Mouse (Mus musculus) common myeloid progenitor, adult 5-6 weeks (primary cell): Measurements from ENCODE around the gene Thsd4. TPM values are rescaled to one million over a fixed set of nuclear protein-coding genes. Genes with fewer than 3 reads are reported as not detected.

Experiments used
- ATAC-seq: replicated peaks from 2 replicates; pipeline ENCODE4 v1.8.0; 2016; ENCODE audit warnings: low read depth, mild to moderate bottlenecking, moderate TSS enrichment, inconsistent platforms; ENCODE audit not compliant: poor library complexity, severe bottlenecking
- total RNA-seq: library from RNA; stranded (forward); fragments of 200-1000, 187-1606 nt; gene quantifications from 2 replicates; pipeline ENCODE4 v1.2.3, GENCODE M21; 2017

Gene Thsd4
- total RNA-seq, 1 experiment from 2014 or later, result 0.32 TPM

GRCm38 (mm10) chr9:60234233-60235115 lies 287.4 kb downstream of the Thsd4 start:
- no peak for ATAC-seq

- no peak for ATAC-seq
Observed at GRCm38 (mm10) chr9:60231981-60232881, 289.6 kb downstream of the Thsd4 start.

- ATAC-seq, result no peak
Observed at GRCm38 (mm10) chr9:60229496-60229895, 292.4 kb downstream of the Thsd4 start.

- no peak for ATAC-seq
Observed at GRCm38 (mm10) chr9:60227727-60228126, 294.1 kb downstream of the Thsd4 start.

- no peak for ATAC-seq
Observed at GRCm38 (mm10) chr9:60226679-60227078, 295.2 kb downstream of the Thsd4 start.

GRCm38 (mm10) chr9:60226155-60226554 lies 295.7 kb downstream of the Thsd4 start:
- ATAC-seq, result no peak

- ATAC-seq, result no peak
Observed at GRCm38 (mm10) chr9:60225453-60225852, 296.4 kb downstream of the Thsd4 start.

GRCm38 (mm10) chr9:60224039-60224695 lies 297.7 kb downstream of the Thsd4 start:
- no peak for ATAC-seq

GRCm38 (mm10) chr9:60220431-60220830 lies 301.4 kb downstream of the Thsd4 start:
- ATAC-seq, result no peak

- no peak for ATAC-seq
Observed at GRCm38 (mm10) chr9:60218396-60218795, 303.4 kb downstream of the Thsd4 start.

- no peak for ATAC-seq
Observed at GRCm38 (mm10) chr9:60216029-60216428, 305.8 kb downstream of the Thsd4 start.

GRCm38 (mm10) chr9:60213111-60213510 lies 308.7 kb downstream of the Thsd4 start:
- ATAC-seq, result no peak

- ATAC-seq, result no peak
Observed at GRCm38 (mm10) chr9:60208843-60209242, 313.0 kb downstream of the Thsd4 start.

GRCm38 (mm10) chr9:60203141-60203540 lies 318.7 kb downstream of the Thsd4 start:
- no peak for ATAC-seq

- no peak for ATAC-seq
Observed at GRCm38 (mm10) chr9:60200436-60200835, 321.4 kb downstream of the Thsd4 start.

- no peak for ATAC-seq
Observed at GRCm38 (mm10) chr9:60198530-60199200, 323.2 kb downstream of the Thsd4 start.

- ATAC-seq, result no peak
Observed at GRCm38 (mm10) chr9:60195502-60195901, 326.3 kb downstream of the Thsd4 start.

- no peak for ATAC-seq
Observed at GRCm38 (mm10) chr9:60194905-60195304, 326.9 kb downstream of the Thsd4 start.

GRCm38 (mm10) chr9:60192321-60192720 lies 329.5 kb downstream of the Thsd4 start:
- no peak for ATAC-seq

GRCm38 (mm10) chr9:60187437-60187836 lies 334.4 kb downstream of the Thsd4 start:
- no peak for ATAC-seq
